Mouse (Mus musculus) hindbrain, postnatal 0 days (tissue): ENCODE results near the gene Dhx57. TPM values are rescaled to one million over a fixed set of nuclear protein-coding genes. Genes with fewer than 3 reads are reported as not detected.
A peak's percentile ranks its signal among the peaks of the same experiment; 100 is the strongest.

Experiments
- ATAC-seq: fragments of 200-750 bp; cut with Nextera tagmentation; 2 replicates; pipeline ENCODE4 v1.8.0; 2017; ENCODE audit warnings: mild to moderate bottlenecking, moderate TSS enrichment, moderate library complexity
- DNase-seq: peaks from one replicate; pipeline ENCODE4 v3.0.0-alpha.2; 2015; ENCODE audit warnings: low spot score
- H3K27ac ChIP-seq: fragments of 300-500 bp; sonication (generic); 2 replicates; pipeline ENCODE4 v1.5.1; 2014; ENCODE audit warnings: mild to moderate bottlenecking
- H3K27me3 ChIP-seq: fragments of 300-500 bp; sonication (generic); 2 replicates; pipeline ENCODE4 v1.6.1; 2014; ENCODE audit warnings: low read length, mixed read lengths; ENCODE audit not compliant: insufficient read depth
- H3K36me3 ChIP-seq: fragments of 300-500 bp; sonication (generic); 2 replicates; pipeline ENCODE4 v1.6.1; 2014; ENCODE audit warnings: low read length, mixed read lengths; ENCODE audit not compliant: insufficient read depth
- H3K4me1 ChIP-seq: fragments of 300-500 bp; sonication (generic); 2 replicates; pipeline ENCODE4 v1.6.1; 2014; ENCODE audit warnings: antibody characterized with exemption, low read length, mixed read lengths; ENCODE audit not compliant: insufficient read depth
- H3K4me2 ChIP-seq: fragments of 300-500 bp; sonication (generic); 2 replicates; pipeline ENCODE4 v1.6.1; 2014; ENCODE audit warnings: low read depth, mild to moderate bottlenecking, low read length, moderate library complexity, mixed read lengths
- H3K4me3 ChIP-seq: fragments of 300-500 bp; sonication (generic); 2 replicates; pipeline ENCODE4 v1.5.1; 2014; ENCODE audit warnings: low read length
- H3K9ac ChIP-seq: fragments of 300-500 bp; sonication (generic); replicated peaks from 2 replicates; pipeline ENCODE4 v1.6.1; 2014; ENCODE audit warnings: mild to moderate bottlenecking, low read length, moderate library complexity, mixed read lengths
- H3K9me3 ChIP-seq: fragments of 300-500 bp; sonication (generic); 2 replicates; pipeline ENCODE4 v1.6.1; 2016; ENCODE audit warnings: low read length, mixed read lengths
- CTCF ChIP-seq: IDR thresholded peaks from 2 replicates; pipeline ENCODE4 v1.5.1; 2016; ENCODE audit warnings: antibody characterized with exemption, control low read depth, low read depth
- WGBS: fragments of 180-500 bp; shearing (Covaris S2); extraction: QIAGEN DNeasy Blood & Tissue Kit; methylation state at CpG from one replicate; pipeline ENCODE4 v1.1.7; 2014; 5-methylcytosine and 5-hydroxymethylcytosine counted together
- polyA plus RNA-seq: library from polyadenylated mRNA; unstranded; fragments of >200 nt; fragmentation: Nextera tagmentation; extraction: Ambion mirVana; gene quantifications from 2 replicates; pipeline ENCODE4 v1.2.1, GENCODE M21; 2015
- total RNA-seq: library from RNA; depleted of rRNA; stranded (reverse); fragments of >200 nt; gene quantifications from 2 replicates; pipeline ENCODE4 v1.2.3, GENCODE M21; 2014

Gene Dhx57
- total and polyA plus RNA-seq, 2 experiments from 2014 or later, result 31.5 to 51.2 TPM

DNA sequence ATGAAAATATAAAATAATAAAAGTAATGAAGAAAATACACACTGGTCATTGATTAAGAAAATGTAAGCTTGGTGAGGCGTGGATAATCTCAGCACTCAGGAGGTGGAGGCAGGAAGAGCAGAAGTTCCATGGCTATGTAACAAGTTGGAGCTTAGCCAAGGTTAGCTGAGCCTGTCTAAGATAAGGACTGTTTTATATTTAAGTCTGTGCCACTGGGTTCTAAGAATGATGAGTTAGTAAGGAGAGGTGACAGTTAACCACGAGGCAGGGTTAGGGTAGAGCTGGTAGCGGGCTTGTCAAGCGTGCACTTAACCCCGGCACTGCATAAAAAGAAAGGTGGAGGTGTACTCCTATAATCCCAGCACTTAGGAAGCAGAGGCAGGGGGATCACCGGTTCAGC lies 32.0 kb upstream of the Dhx57 start:
- no peaks in the 10 kb centered on the region for H3K27me3 ChIP-seq
- WGBS, result 88% methylated on average over 6 of the region's 6 CpGs
- no peak overlapping the region for H3K9ac ChIP-seq
- H3K9me3 ChIP-seq, result no peaks in the 10 kb centered on the region
- no peak overlapping the region for H3K4me2 ChIP-seq
- ATAC-seq, result no peak
- no peak overlapping the region for H3K4me3 ChIP-seq
- TF ChIP-seq CTCF, result no peak
- no peaks in the 10 kb centered on the region for H3K4me1 ChIP-seq
- H3K27ac ChIP-seq, result no peak overlapping the region
- H3K36me3 ChIP-seq, result no peaks in the 10 kb centered on the region
- no peak for DNase-seq

GRCm38 (mm10) chr17:80312405-80312804 lies 22.1 kb upstream of the Dhx57 start:
- H3K4me1 ChIP-seq, result no peaks in the 10 kb centered on the region; the same call in 1 of the 2 replicates
- no peak overlapping the region for H3K9ac ChIP-seq
- DNase-seq, result peak; percentile 15
- no peak for TF ChIP-seq CTCF
- no peaks in the 10 kb centered on the region for H3K36me3 ChIP-seq
- no peak overlapping the region for H3K4me2 ChIP-seq
- H3K27me3 ChIP-seq, result no peaks in the 10 kb centered on the region
- H3K9me3 ChIP-seq, result no peaks in the 10 kb centered on the region
- H3K4me3 ChIP-seq, result no peak overlapping the region
- no peak for ATAC-seq
- 80% methylated on average over 4 of the region's 4 CpGs for WGBS
- H3K27ac ChIP-seq, result peak overlapping the region; percentile 49

DNA sequence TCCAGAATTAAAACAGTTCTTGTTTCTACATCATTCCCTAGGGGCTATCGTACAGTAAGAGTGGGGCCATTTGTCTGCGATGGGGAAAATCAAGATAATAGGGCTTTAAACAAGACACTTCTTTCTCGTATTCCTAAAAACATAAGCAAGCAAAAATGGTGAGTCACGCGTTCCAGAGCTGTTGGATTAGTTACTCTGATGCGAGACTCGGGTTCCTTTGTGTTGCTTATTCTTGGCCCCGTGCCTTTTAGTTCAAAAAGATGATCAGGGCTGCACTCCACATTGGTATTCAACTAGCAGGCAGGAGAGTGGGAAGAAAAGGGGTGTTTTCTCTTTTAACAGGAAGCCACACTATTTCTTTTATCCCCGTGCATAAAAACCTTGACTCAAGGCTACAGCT lies 21.5 kb upstream of the Dhx57 start:
- 44% methylated on average over 9 of the region's 9 CpGs for WGBS
- no peak for ATAC-seq
- Histone ChIP-seq H3K9ac (no peak overlapping the region), H3K9me3 (no peaks in the 10 kb centered on the region), H3K27ac (peak overlapping the region; percentile 49), H3K36me3 (no peaks in the 10 kb centered on the region), H3K4me1 (no peaks in the 10 kb centered on the region; the same call in 1 of the 2 replicates), H3K4me3 (no peak overlapping the region), H3K4me2 (0 out of 2 replicates have a peak overlapping the region, but pooled peaks have one; percentile 7), H3K27me3 (no peaks in the 10 kb centered on the region)
- no peak for TF ChIP-seq CTCF
- DNase-seq, result peak; percentile 25

GRCm38 (mm10) chr17:80307251-80307650 lies 17.0 kb upstream of the Dhx57 start, which contains the start of gene Arhgef33:
Gene Arhgef33 (plus strand): TSS chr17:80307407.
- no peak within 1 kb of the TSS for H3K4me3 ChIP-seq
- ATAC-seq, result no peak
- no peaks in the 10 kb centered on the region for H3K9me3 ChIP-seq
- no peaks in the 10 kb centered on the region for H3K36me3 ChIP-seq
- no peak for TF ChIP-seq CTCF
- no peak within 1 kb of the TSS for H3K9ac ChIP-seq
- no peak for DNase-seq
- H3K4me2 ChIP-seq, result no peak within 1 kb of the TSS
- 91% methylated on average over 1 of the region's 1 CpGs for WGBS
- H3K4me1 ChIP-seq, result no peaks in the 10 kb centered on the region; the same call in 1 of the 2 replicates
- H3K27me3 ChIP-seq, result no peaks in the 10 kb centered on the region
- H3K27ac ChIP-seq, result 0 out of 2 replicates have a peak within 1 kb of the TSS, but pooled peaks have one; percentile 11

DNA sequence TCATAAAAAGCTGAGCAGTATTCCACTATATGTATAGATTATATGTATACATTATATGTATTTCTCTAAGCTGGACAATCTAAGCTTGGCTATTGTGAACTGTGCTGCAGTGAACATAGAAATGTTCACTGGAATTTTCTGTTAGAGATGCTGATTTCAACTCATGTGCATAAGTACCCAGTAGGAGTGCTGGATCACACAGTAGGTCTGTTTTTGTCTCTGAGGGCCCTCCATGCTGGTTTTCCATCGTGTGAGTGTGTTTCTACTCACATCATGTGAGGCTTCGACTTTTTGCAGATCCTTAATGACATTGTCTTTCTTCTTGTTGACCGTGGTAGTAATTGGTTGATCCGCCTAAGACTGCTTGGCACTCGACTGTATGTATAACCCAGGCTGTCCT lies 8.6 kb upstream of the Dhx57 start:
- WGBS, result 93% methylated on average over 5 of the region's 5 CpGs
- no peak for TF ChIP-seq CTCF
- no peak overlapping the region for H3K9ac ChIP-seq
- DNase-seq, result no peak
- no peaks in the 10 kb centered on the region for H3K27me3 ChIP-seq
- no peak for ATAC-seq
- no peak overlapping the region for H3K27ac ChIP-seq
- no peaks in the 10 kb centered on the region for H3K9me3 ChIP-seq
- no peak overlapping the region for H3K4me2 ChIP-seq
- H3K4me1 ChIP-seq, result no peaks in the 10 kb centered on the region
- H3K4me3 ChIP-seq, result no peak overlapping the region
- H3K36me3 ChIP-seq, result no peaks in the 10 kb centered on the region

GRCm38 (mm10) chr17:80295258-80295657 lies 5.0 kb upstream of the Dhx57 start:
- WGBS, result 91% methylated on average over 5 of the region's 5 CpGs
- ATAC-seq, result no peak
- no peak overlapping the region for H3K4me3 ChIP-seq

DNA sequence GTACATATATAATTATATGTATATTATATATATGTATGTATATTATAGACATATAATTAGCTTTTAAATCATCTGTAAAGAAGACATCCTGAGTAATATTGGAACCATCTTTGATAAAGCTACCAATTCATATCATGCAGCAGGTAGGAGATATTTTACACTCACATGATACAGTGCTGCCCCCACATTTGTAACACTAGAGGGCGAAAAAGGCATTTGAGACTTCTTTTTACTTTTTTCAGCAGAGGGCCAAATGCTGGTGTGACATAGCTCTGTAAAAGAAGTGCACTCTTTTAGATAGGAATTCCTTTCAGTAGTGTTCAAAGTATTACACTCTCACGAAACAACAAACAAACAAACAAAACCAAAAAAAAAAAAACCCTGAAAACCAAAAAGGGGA lies 872 bp upstream of the Dhx57 start:
- no peak overlapping the region for H3K4me2 ChIP-seq
- H3K4me3 ChIP-seq, result no peak overlapping the region
- H3K9ac ChIP-seq, result no peak overlapping the region
- DNase-seq (peak; percentile 86), ATAC-seq (peak; percentile 28; the same call in 1 of the 2 replicates)
- no peaks in the 10 kb centered on the region for H3K4me1 ChIP-seq
- no peaks in the 10 kb centered on the region for H3K27me3 ChIP-seq
- H3K36me3 ChIP-seq, result no peaks in the 10 kb centered on the region
- no peaks in the 10 kb centered on the region for H3K9me3 ChIP-seq
- WGBS, result 22% methylated on average over 2 of the region's 2 CpGs
- no peak overlapping the region for H3K27ac ChIP-seq
- peak; percentile 85 for TF ChIP-seq CTCF

More at GRCm38 (mm10) chr17:80295258-80295657, 5.0 kb upstream of the Dhx57 start:
- Histone ChIP-seq H3K4me1 (no peaks in the 10 kb centered on the region), H3K4me2 (no peak overlapping the region), H3K9me3 (no peaks in the 10 kb centered on the region), H3K9ac (no peak overlapping the region), H3K27ac (no peak overlapping the region), H3K27me3 (no peaks in the 10 kb centered on the region), H3K36me3 (no peaks in the 10 kb centered on the region)
- TF ChIP-seq CTCF, result no peak
- no peak for DNase-seq
